Mouse (Mus musculus) bone marrow, adult 2 months (tissue): ENCODE data around the gene Hs3st6. TPM values are rescaled to one million over a fixed set of nuclear protein-coding genes. Genes with fewer than 3 reads are reported as not detected.

Experiments
- H3K27ac ChIP-seq: fragments of 200-500 bp; 2 replicates; pipeline ENCODE4 v1.5.1; 2012; ENCODE audit warnings: low read depth, mild to moderate bottlenecking, control low read depth, inconsistent platforms, low read length; ENCODE audit not compliant: control insufficient read depth, poor library complexity, insufficient read depth
- H3K4me1 ChIP-seq: fragments of 200-500 bp; 2 replicates; pipeline ENCODE4 v1.6.1; 2011; ENCODE audit warnings: low read length; ENCODE audit not compliant: control insufficient read depth, insufficient read depth
- H3K4me3 ChIP-seq: fragments of 200-500 bp; replicated peaks from 2 replicates; pipeline ENCODE3; 2011; ENCODE audit warnings: mild to moderate bottlenecking, low read depth, low read length, control low read depth; ENCODE audit not compliant: control insufficient read depth
- CTCF ChIP-seq: fragments of 200-500 bp; IDR thresholded peaks from 2 replicates; pipeline ENCODE4 v1.5.1; 2011; ENCODE audit warnings: low read length, control low read depth; ENCODE audit not compliant: control insufficient read depth, insufficient read depth
- POLR2A ChIP-seq: fragments of 200-500 bp; IDR thresholded peaks from 2 replicates; pipeline ENCODE4 v1.6.1; 2011; ENCODE audit warnings: low read depth, mild to moderate bottlenecking, control low read depth, low read length, borderline replicate concordance; ENCODE audit not compliant: control insufficient read depth
- WGBS: fragments of 180-500 bp; shearing (Covaris S2); methylation state at CpG from one replicate; pipeline ENCODE4 v1.1.7; 2018; 5-methylcytosine and 5-hydroxymethylcytosine counted together
- polyA plus RNA-seq: library from polyadenylated mRNA; stranded (reverse); fragments of >200 nt; gene quantifications from 2 replicates; pipeline ENCODE4 v1.2.4, GENCODE M21; 2011; ENCODE audit warnings: low replicate concordance; ENCODE audit not compliant: missing spikeins, insufficient read depth, insufficient read length

The Hs3st6 gene
- polyA plus RNA-seq, 1 experiment, result 2.2 TPM

GRCm38 (mm10) chr17:24766266-24766875, 13.6 kb downstream of the Hs3st6 start:
- TF ChIP-seq CTCF (no peak), POLR2A (no peak)
- Histone ChIP-seq H3K27ac (no peak overlapping the region), H3K4me3 (no peak overlapping the region), H3K4me1 (no peaks in the 10 kb centered on the region)
- WGBS, result 43% methylated on average over 12 of the region's 12 CpGs

- no peak overlapping the region for H3K4me3 ChIP-seq
- 46% methylated on average over 3 of the region's 3 CpGs for WGBS
- no peaks in the 10 kb centered on the region for H3K4me1 ChIP-seq
- TF ChIP-seq CTCF (no peak), POLR2A (no peak)
- H3K27ac ChIP-seq, result no peak overlapping the region
Measured at GRCm38 (mm10) chr17:24769146-24769545, 16.4 kb downstream of the Hs3st6 start.

GRCm38 (mm10) chr17:24773241-24773640, 20.5 kb downstream of the Hs3st6 start:
- Histone ChIP-seq H3K4me1 (no peaks in the 10 kb centered on the region), H3K27ac (no peak overlapping the region), H3K4me3 (no peak overlapping the region)
- TF ChIP-seq POLR2A, result no peak
- no peak for TF ChIP-seq CTCF
- 82% methylated on average over 5 of the region's 5 CpGs for WGBS

- Histone ChIP-seq H3K27ac (no peak overlapping the region), H3K4me1 (peaks cover 1% of the 10 kb centered on the region; the same call in 1 of the 2 replicates), H3K4me3 (no peak overlapping the region)
- WGBS, result 79% methylated on average over 8 of the region's 8 CpGs
- TF ChIP-seq POLR2A (no peak), CTCF (no peak)
Measured at GRCm38 (mm10) chr17:24775173-24775572, 22.4 kb downstream of the Hs3st6 start.

- H3K4me3 ChIP-seq, result no peak overlapping the region
- TF ChIP-seq CTCF (no peak), POLR2A (no peak)
- H3K4me1 ChIP-seq, result peaks cover 1% of the 10 kb centered on the region; the same call in 1 of the 2 replicates
- no peak overlapping the region for H3K27ac ChIP-seq
- WGBS, result 89% methylated on average over 2 of the region's 2 CpGs
Measured at GRCm38 (mm10) chr17:24777073-24777472, 24.3 kb downstream of the Hs3st6 start.

- H3K4me1 ChIP-seq, result peaks cover 1% of the 10 kb centered on the region; the same call in 1 of the 2 replicates
- H3K27ac ChIP-seq, result 0 out of 2 replicates have a peak overlapping the region, but pooled peaks have one; percentile 1
- TF ChIP-seq CTCF, result no peak
- no peak overlapping the region for H3K4me3 ChIP-seq
- 15% methylated on average over 2 of the region's 2 CpGs for WGBS
Measured at GRCm38 (mm10) chr17:24780821-24781220, 28.0 kb downstream of the Hs3st6 start.

GRCm38 (mm10) chr17:24792190-24792589, 39.4 kb downstream of the Hs3st6 start:
- TF ChIP-seq POLR2A, result no peak
- TF ChIP-seq CTCF, result no peak
- Histone ChIP-seq H3K4me3 (no peak overlapping the region), H3K27ac (no peak overlapping the region), H3K4me1 (no peaks in the 10 kb centered on the region)
- WGBS, result 37% methylated on average over 8 of the region's 8 CpGs

- TF ChIP-seq POLR2A (no peak), CTCF (no peak)
- WGBS, result 76% methylated on average over 12 of the region's 12 CpGs
- Histone ChIP-seq H3K4me3 (no peak overlapping the region), H3K27ac (no peak overlapping the region), H3K4me1 (no peaks in the 10 kb centered on the region)
Measured at GRCm38 (mm10) chr17:24794791-24795190, 42.0 kb downstream of the Hs3st6 start.

GRCm38 (mm10) chr17:24796969-24797368, 44.2 kb downstream of the Hs3st6 start:
- TF ChIP-seq CTCF (no peak), POLR2A (no peak)
- H3K27ac ChIP-seq, result no peak overlapping the region
- 35% methylated on average over 3 of the region's 3 CpGs for WGBS

More at GRCm38 (mm10) chr17:24796969-24797368, 44.2 kb downstream of the Hs3st6 start:
- no peak overlapping the region for H3K4me3 ChIP-seq
- no peaks in the 10 kb centered on the region for H3K4me1 ChIP-seq
